Mouse (Mus musculus) hindbrain, embryonic 11.5 days (tissue): ENCODE measurements at regions not wholly inside any gene's neighbourhood (a gene's known extent, or its start where the extent isn't known, plus 50 kb on each side); places are given as distances from the start of the nearest gene placed in this dataset.

Experiments
- ATAC-seq: fragments of 200-750 bp; cut with Nextera tagmentation; 2 replicates; pipeline ENCODE4 v1.8.0; 2017; ENCODE audit warnings: mild to moderate bottlenecking, moderate TSS enrichment, moderate library complexity; ENCODE audit not compliant: low FRiP score
- DNase-seq: peaks from one replicate; pipeline ENCODE4 v3.0.0-alpha.2; 2015; ENCODE audit warnings: low spot score
- H3K27ac ChIP-seq: fragments of 300-500 bp; sonication (generic); 2 replicates; pipeline ENCODE4 v1.5.1; 2014; ENCODE audit warnings: mild to moderate bottlenecking, low read depth, low read length
- H3K27me3 ChIP-seq: fragments of 300-500 bp; sonication (generic); 2 replicates; pipeline ENCODE4 v1.6.1; 2014; ENCODE audit warnings: mild to moderate bottlenecking, low read length, moderate library complexity, mixed read lengths; ENCODE audit not compliant: control insufficient read depth, insufficient read depth
- H3K36me3 ChIP-seq: fragments of 300-500 bp; sonication (generic); 2 replicates; pipeline ENCODE4 v1.6.1; 2014; ENCODE audit warnings: mild to moderate bottlenecking, low read length, moderate library complexity, mixed read lengths; ENCODE audit not compliant: control insufficient read depth, insufficient read depth
- H3K4me1 ChIP-seq: fragments of 300-500 bp; sonication (generic); replicated peaks from 2 replicates; pipeline ENCODE4 v1.6.1; 2014; ENCODE audit warnings: low read length, mixed read lengths; ENCODE audit not compliant: control insufficient read depth, insufficient read depth
- H3K4me2 ChIP-seq: fragments of 300-500 bp; sonication (generic); replicated peaks from 2 replicates; pipeline ENCODE4 v1.6.1; 2014; ENCODE audit warnings: mild to moderate bottlenecking, low read depth, low read length
- H3K4me3 ChIP-seq: fragments of 300-500 bp; sonication (generic); 2 replicates; pipeline ENCODE4 v1.5.1; 2014; ENCODE audit warnings: low read depth, low read length
- H3K9ac ChIP-seq: fragments of 300-500 bp; sonication (generic); 2 replicates; pipeline ENCODE4 v1.6.1; 2014; ENCODE audit warnings: low read depth, low read length
- H3K9me3 ChIP-seq: fragments of 300-500 bp; sonication (generic); 2 replicates; pipeline ENCODE4 v1.6.1; 2016; ENCODE audit warnings: low read length; ENCODE audit not compliant: control insufficient read depth
- WGBS: fragments of 180-500 bp; shearing (Covaris S2); extraction: QIAGEN DNeasy Blood & Tissue Kit; methylation state at CpG from one replicate; pipeline ENCODE4 v1.1.7; 2014; 5-methylcytosine and 5-hydroxymethylcytosine counted together

DNA sequence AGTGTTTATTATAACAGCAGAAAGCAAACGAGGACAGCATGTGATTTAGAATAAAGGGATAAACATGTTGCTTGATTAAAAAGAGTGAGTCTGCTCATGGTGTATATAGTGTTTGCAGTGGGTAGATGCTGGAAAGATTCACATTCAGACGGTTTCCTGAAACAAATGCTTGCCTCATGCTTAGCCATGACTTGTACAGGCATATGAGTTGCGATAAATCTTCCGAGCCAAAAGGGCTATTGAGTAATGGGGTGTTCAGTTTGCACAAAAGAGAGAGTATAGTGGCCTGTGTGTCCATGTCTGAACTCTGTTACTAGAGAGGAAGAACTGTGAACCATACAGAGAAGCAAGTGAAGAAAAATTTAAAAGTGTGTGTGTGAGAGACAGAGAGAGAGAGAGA lies 169.3 kb downstream of the Pten start:
- no peak overlapping the region for H3K4me2 ChIP-seq
- H3K9me3 ChIP-seq: no peaks in the 10 kb centered on the region
- H3K36me3 ChIP-seq: no peaks in the 10 kb centered on the region
- no peak for ATAC-seq
- H3K4me1 ChIP-seq: no peaks in the 10 kb centered on the region
- H3K4me3 ChIP-seq: no peak overlapping the region
- no peak for DNase-seq
- 86% methylated on average over 4 of the region's 4 CpGs for WGBS
- H3K27me3 ChIP-seq: no peaks in the 10 kb centered on the region
- no peak overlapping the region for H3K27ac ChIP-seq
- H3K9ac ChIP-seq: no peak overlapping the region

DNA sequence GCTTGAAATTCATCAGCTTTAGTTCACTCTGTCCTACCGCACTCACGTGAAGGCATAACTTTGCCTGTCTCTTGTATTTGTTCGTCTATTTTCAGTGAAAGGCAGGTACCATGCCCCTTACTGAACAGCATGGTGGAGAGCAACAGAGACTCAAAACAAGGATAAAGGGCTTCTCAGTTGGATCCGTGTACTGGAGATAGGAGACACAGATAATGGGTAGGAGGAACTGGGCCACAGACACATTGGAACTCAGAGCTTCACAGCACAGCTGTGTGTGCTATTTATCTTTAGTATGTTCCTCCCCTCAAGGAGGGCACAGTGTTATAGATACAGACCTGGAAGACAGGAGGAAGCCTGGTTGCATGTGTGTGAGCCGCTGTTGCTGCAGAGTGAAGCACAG lies 176.4 kb downstream of the Pten start:
- H3K36me3 ChIP-seq: no peaks in the 10 kb centered on the region
- H3K9ac ChIP-seq: no peak overlapping the region
- no peak overlapping the region for H3K27ac ChIP-seq
- ATAC-seq (no peak), DNase-seq (no peak)
- H3K4me3 ChIP-seq: no peak overlapping the region
- H3K27me3 ChIP-seq: no peaks in the 10 kb centered on the region
- no peak overlapping the region for H3K4me2 ChIP-seq
- no peaks in the 10 kb centered on the region for H3K9me3 ChIP-seq
- WGBS: 89% methylated on average over 5 of the region's 5 CpGs
- no peaks in the 10 kb centered on the region for H3K4me1 ChIP-seq

DNA sequence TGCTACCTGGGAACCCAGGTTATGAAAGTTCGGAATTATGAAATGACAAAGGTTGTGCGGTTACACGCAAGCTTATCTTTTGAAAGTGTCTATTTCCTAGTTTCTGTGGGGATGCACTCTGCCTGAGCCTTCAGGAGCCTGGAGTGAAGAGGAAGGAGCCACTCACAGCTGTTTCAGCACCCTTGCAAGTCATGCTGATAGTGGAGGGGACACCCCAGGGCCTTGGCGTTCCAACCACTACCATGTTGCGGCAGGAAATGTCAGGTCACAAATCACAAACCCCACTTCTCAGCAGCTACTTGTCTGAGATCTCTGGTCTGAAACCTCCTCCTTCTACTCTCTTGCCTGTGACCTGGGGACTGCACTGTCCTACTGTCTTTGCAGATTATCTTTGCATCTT lies 178.3 kb downstream of the Pten start:
- no peaks in the 10 kb centered on the region for H3K4me1 ChIP-seq
- H3K27ac ChIP-seq: no peak overlapping the region
- WGBS: 92% methylated on average over 5 of the region's 5 CpGs
- H3K9me3 ChIP-seq: no peaks in the 10 kb centered on the region
- no peak overlapping the region for H3K9ac ChIP-seq
- H3K4me2 ChIP-seq: no peak overlapping the region
- no peaks in the 10 kb centered on the region for H3K36me3 ChIP-seq
- no peak for DNase-seq
- no peak overlapping the region for H3K4me3 ChIP-seq
- no peaks in the 10 kb centered on the region for H3K27me3 ChIP-seq
- no peak for ATAC-seq

DNA sequence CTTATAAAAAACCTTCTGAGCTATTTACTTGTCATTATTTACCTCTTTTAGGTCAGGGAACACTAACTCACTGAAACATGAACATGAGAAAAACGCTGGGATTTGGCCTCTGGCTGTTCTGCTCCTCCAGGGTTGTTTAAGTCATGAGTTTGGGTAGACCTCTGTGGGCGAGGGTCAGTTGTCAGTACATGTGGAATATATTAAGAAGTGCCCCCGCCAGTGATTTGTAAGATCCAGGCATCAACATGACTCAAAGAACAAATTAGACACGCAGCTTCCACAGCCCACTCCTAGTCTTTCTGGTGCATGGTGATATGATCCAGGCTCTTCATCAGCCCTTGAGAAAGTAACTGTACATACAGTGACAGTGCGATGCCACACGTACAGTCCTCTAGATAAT lies 180.3 kb downstream of the Pten start:
- H3K27ac ChIP-seq: no peak overlapping the region
- no peak for ATAC-seq
- H3K9me3 ChIP-seq: no peaks in the 10 kb centered on the region
- H3K4me2 ChIP-seq: no peak overlapping the region
- no peak overlapping the region for H3K9ac ChIP-seq
- DNase-seq: no peak
- 69% methylated on average over 6 of the region's 6 CpGs for WGBS
- H3K4me1 ChIP-seq: no peaks in the 10 kb centered on the region
- H3K36me3 ChIP-seq: no peaks in the 10 kb centered on the region
- H3K4me3 ChIP-seq: no peak overlapping the region
- H3K27me3 ChIP-seq: no peaks in the 10 kb centered on the region

DNA sequence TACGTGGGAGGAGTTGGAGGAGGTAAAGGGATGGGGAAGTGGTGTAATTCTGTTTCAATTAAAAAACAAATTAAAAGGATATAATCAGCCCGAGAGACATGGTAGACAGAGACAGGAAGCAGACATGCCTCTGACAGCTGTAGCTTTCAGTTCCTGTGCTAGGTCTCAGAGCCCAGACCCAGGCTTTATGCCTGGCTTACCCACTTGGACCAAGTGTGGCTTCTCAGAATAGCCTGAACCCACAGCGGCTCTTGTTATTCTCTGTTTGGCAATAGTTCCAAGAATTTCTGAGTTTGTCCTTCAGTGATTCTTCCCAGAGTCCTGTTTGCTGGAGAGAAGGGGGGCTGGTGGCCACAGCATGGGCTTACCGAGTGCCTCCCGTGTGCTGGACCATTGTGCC lies 182.4 kb downstream of the Pten start:
- WGBS: 92% methylated on average over 5 of the region's 5 CpGs

DNA sequence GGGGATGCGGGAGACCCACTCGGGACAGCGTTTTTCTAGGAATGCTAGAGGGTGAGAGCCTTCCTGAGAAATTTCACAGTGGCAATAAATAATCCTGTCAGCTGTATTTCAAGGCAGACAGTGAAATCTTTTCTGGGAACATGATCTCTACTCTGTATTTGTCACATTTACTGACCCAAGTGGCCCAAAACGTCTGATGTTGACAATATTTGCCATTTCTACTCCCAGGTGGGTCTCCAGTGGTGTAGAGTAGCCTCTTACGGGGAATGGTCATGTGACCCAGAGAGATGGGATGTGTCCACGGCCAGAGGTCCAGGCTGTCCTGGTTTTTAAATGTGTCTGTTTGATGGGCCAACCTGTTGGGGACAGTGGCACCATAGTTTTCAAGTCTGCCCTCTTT lies 183.5 kb downstream of the Pten start:
- no peaks in the 10 kb centered on the region for H3K4me1 ChIP-seq
- no peak overlapping the region for H3K9ac ChIP-seq
- no peaks in the 10 kb centered on the region for H3K36me3 ChIP-seq
- H3K9me3 ChIP-seq: no peaks in the 10 kb centered on the region
- no peak overlapping the region for H3K4me3 ChIP-seq
- ATAC-seq: no peak
- H3K4me2 ChIP-seq: no peak overlapping the region
- 74% methylated on average over 6 of the region's 6 CpGs for WGBS
- H3K27ac ChIP-seq: no peak overlapping the region
- DNase-seq: no peak
- H3K27me3 ChIP-seq: no peaks in the 10 kb centered on the region

More for the DNA sequence above, 182.4 kb downstream of the Pten start:
- H3K36me3 ChIP-seq: no peaks in the 10 kb centered on the region
- DNase-seq: no peak
- no peaks in the 10 kb centered on the region for H3K27me3 ChIP-seq
- no peaks in the 10 kb centered on the region for H3K9me3 ChIP-seq
- no peak overlapping the region for H3K9ac ChIP-seq
- no peaks in the 10 kb centered on the region for H3K4me1 ChIP-seq
- no peak overlapping the region for H3K4me3 ChIP-seq
- H3K4me2 ChIP-seq: no peak overlapping the region
- H3K27ac ChIP-seq: no peak overlapping the region
- no peak for ATAC-seq

DNA sequence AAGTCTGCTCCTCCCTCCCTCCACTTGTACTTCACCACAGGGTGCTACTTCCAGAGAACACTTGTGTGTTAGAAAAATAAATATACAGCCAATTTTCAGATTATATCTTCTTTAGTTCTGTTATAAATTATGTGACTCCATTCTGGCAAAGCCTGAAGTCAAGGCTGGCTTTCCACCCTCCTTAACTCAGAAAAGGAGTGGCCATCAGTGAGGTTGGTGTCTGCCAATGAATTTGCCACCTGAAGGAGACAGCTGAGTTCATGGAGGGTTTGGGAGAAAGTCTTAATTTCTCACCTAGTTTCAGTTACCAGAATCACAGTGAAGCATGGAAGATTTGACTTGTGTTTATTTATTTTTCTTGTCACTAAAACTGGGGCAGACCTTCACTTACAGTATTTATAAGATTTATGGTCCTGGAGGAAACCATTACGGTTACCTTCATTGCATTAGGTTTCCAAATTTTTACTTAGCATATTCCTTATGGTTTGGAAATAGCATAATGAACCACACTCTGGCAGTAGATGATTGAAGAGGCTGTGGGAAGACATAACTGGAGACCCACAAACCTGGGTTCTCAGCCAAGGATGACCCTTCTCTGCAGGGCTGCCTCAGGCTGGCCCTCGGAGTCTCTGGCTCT lies 186.4 kb downstream of the Pten start:
- no peaks in the 10 kb centered on the region for H3K27me3 ChIP-seq
- no peak overlapping the region for H3K4me2 ChIP-seq
- H3K9me3 ChIP-seq: no peaks in the 10 kb centered on the region
- no peak for DNase-seq
- H3K36me3 ChIP-seq: no peaks in the 10 kb centered on the region
- H3K4me1 ChIP-seq: no peaks in the 10 kb centered on the region
- H3K9ac ChIP-seq: no peak overlapping the region
- WGBS: 89% methylated on average over 2 of the region's 2 CpGs
- no peak overlapping the region for H3K27ac ChIP-seq
- no peak overlapping the region for H3K4me3 ChIP-seq
- no peak for ATAC-seq

DNA sequence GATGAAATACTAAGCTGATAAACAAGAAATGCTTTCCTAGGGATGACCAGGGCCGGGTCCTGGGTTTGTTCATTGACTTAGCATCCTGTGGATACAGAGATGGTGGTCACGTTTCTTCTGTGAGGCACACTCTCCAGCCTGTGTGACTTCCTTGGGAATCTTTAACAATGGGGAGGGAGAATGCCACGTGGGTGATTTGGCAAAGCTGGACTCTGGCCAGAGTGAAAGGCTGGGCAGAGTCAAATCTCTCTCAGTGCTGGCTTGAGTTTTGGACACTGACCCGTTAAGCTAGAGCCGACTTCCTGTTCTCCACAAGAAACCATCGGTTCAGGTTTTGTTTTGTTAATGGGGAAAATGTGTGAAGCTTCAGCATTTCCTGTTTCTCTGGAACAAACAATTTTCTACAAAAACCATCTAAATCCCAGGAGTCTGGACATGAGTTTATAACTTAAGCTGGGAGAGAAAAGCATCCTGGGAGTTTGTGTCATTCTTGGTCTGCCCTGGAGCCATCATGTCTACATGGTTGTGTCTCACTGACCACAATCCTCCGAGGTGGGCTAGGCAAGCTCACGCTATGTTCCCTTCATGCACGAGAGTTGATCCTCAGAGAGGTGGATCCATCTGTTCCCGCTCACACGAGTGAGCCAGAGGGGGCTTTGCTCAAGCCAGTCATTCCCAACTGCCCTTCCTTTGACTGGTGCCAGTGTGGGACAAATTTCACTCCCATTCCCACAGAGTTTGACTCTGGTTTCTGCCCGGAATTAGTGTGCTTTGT lies 190.0 kb downstream of the Pten start:
- ATAC-seq (no peak), DNase-seq (no peak)
- no peak overlapping the region for H3K4me3 ChIP-seq
- no peak overlapping the region for H3K4me2 ChIP-seq
- 80% methylated on average over 12 of the region's 12 CpGs for WGBS
- no peaks in the 10 kb centered on the region for H3K9me3 ChIP-seq
- H3K27me3 ChIP-seq: no peaks in the 10 kb centered on the region
- no peak overlapping the region for H3K9ac ChIP-seq
- H3K27ac ChIP-seq: no peak overlapping the region
- H3K36me3 ChIP-seq: no peaks in the 10 kb centered on the region
- no peaks in the 10 kb centered on the region for H3K4me1 ChIP-seq

DNA sequence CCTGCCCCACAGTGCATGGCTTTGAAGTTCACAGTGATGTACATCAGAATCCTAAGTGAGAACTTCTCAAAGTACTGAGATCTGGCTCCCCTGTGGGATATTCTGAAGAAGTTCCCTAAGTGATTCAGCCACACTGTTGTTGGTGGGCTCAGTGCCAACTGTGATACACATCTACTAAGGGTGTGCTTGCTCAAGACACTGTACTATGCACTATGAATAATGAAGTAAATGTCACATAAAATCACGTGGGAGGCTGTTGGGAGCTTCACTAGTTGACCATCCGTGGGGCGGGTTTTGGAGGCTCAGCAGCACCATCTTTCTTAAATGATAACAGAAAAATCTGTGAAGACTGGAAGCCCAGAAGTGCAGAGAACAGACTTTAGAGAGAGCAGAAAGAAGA lies 193.0 kb downstream of the Pten start:
- ATAC-seq (no peak), DNase-seq (no peak)
- no peak overlapping the region for H3K9ac ChIP-seq
- no peaks in the 10 kb centered on the region for H3K36me3 ChIP-seq
- no peaks in the 10 kb centered on the region for H3K9me3 ChIP-seq
- H3K4me1 ChIP-seq: no peaks in the 10 kb centered on the region; the same call in 1 of the 2 replicates
- H3K4me2 ChIP-seq: no peak overlapping the region
- no peaks in the 10 kb centered on the region for H3K27me3 ChIP-seq
- H3K27ac ChIP-seq: no peak overlapping the region
- no peak overlapping the region for H3K4me3 ChIP-seq
- 86% methylated on average over 3 of the region's 3 CpGs for WGBS
